Mouse (Mus musculus) thymus, postnatal 10 days (tissue): ENCODE data around the gene Exoc3l4.

ENCODE experiments used
- DNase-seq, 2 experiments: peaks; one replicate each; pipeline ENCODE4 v3.0.0; 2021; ENCODE audit warnings: low spot score in 2 of 2

The Exoc3l4 gene

DNA sequence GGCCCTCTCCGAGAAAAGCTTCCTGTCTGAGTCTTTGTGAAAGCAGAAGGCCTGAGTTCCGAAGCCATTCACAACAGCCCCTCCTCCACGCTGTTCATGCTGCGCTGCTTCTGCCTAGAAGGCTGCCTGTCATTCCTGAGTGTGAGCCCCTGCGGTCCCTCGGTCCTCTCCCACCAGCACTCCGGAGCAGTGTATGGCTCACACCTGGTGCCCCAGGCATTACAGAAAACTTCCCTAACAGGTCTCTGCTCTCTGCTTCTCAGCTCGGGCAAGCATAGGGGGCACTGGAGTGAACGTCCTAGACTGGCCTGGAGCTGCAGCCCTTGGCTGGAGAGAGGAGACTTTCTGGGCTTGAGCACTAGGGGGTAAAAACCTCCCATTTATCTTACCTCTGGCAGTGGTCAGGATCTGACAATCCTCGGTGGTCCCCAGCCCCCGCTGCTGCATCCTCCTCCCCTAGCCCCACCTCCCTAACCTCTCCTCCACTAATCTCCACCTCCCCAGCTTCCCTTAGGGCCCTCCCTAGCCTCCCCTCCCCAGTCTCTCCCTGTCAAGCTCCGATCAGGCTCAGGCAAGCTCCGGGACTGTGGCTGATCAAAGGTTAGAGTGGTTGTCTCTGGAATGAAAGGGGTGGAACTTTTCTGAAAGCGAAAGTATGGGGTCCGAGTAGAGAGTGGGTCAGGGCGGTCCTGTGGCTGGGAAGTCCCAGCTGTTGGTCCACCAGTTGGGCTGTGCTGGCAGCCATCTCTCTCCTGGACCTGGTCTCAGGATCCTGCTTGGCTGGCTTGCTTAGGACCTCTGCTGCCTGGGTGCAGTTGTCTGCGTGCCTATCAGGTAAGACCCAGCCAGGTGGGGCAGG lies at the start of gene Exoc3l4:
TSS of gene Exoc3l4 (plus strand) at position 97 of the 859 bp plus-strand sequence.
- no peak for DNase-seq

DNA sequence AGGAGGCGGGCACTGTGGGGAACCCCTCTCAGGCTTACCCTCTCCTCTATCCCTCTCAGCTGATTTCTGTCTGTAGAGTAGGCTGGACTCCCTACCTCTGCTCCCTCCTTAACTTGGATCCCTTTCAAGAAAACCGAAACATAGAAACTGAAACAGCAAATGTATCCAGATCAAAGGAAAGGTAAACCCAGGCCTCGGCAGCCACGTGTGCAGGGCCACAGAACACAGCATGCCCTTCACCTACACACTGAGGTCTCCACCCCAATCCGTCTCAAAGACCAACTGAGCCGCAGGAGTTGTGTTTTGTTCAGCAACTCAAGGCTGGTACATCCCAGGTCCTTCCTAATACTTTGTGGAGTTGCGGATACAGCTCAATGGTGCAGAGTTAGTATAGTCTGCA lies 49.8 kb upstream of the Exoc3l4 start:
- DNase-seq: no peak

DNA sequence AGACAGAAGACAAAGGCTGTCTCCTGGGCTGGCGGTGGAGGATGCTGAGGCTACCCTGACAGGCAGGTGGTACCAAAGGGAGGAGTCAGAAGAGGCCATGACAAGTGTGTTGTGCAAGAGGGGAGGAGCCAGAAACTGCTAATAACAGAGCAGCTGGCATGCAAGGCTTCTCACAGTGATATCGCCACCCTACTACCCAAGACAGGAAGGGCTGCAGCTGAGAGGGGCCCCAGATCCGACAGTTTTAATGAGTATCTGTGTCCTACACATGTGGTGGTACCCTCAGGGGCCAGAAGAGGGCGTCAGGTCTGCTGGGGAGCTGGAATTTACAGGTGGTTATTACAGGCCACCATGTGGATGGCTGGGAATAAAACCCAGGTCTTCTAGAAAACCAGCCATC lies 46.6 kb upstream of the Exoc3l4 start:
- DNase-seq: no peak

DNA sequence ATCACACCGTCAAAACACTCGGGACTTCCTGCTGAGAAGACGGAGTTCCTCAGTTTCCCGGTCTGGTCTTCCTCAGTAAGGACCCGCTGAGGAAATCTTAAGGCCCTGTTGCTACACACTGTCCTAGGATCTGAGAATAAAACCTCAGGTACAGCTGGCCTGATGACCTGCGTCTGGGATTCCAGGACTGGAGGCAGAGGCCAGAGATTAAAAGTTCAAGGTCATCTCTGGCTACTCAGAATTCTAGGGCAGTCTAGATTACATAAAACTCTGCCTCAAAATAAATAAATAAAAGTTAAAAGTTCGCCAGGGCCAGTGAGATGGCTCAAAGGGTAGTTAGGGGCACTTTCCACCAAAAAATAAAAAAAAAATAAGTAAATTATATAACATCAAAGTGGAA lies 44.9 kb upstream of the Exoc3l4 start:
- no peak for DNase-seq

DNA sequence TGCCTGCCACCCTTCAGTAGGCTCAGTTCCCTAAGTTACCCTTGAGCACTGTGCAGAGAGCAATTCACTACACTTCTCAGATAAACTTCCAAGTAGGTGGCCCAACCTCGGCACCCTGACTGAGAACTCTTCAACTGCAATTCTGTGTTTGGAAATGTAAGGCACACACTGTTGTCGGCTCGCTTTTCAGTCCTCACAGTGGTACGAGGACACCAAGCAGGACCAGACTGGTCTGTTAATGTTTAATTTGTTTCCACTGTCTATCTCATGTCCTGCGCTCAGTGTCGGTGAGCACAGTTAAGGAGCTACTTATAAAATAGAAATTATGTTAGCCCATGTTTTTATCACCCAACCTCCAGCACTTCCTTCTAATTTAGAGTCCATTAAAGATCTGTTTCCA lies 43.4 kb upstream of the Exoc3l4 start:
- no peak for DNase-seq

DNA sequence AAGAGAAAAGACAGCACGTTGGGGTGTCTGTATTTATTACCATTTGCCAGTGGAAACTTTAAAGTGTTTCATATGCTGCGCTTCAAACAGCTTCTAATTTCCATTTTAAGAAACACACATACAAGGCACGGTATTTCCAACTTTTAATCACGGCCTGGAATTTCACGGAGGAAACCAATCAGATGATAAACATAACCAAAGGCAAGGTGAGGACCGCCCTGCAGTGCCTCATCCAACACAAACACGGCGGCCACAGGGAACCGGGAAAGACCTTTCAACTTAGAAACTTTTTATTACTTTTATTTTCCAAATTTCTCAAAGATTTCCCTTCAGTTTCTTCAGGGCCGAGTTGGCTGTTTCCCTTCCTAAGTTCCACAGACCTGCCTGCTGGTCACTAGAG lies 42.1 kb upstream of the Exoc3l4 start:
- DNase-seq: no peak

DNA sequence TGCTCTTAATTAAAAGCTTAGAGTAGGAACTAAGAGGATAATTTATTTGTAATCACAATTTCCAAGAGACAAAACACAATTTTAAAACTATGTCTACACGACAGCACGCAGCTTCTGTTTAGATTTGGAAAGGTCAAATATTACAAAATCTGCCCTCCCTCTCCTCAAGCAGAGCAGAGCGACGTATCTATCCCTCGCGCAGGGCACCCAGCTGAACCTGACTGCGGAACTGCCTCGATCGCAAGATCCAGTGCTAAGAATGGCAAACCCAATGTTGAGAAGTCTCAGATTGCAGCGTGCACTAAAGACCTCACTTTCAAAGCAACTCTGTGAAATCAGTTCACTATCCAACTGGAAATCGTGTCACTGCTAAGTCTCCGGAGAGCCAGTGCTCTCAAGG lies 41.3 kb upstream of the Exoc3l4 start:
- DNase-seq: no peak

DNA sequence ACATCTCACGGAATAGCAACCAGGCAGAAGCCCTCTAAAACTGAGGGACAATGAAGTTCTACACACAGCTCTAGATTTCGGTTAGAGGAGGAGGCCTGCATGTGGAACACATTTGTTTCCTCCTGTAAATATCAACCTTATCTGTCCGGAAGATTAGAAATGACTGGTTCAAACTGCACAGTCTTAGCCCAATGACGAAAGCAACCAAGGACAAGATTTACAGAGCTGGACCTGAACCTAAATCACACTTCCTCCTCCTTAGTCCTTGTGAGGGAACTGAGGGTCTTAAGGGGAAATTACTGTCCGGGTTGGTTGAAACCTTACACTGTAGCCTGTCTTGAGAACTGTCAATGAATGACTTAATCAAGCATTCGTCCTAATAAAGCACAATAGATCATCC lies 40.8 kb upstream of the Exoc3l4 start:
- DNase-seq: no peak

DNA sequence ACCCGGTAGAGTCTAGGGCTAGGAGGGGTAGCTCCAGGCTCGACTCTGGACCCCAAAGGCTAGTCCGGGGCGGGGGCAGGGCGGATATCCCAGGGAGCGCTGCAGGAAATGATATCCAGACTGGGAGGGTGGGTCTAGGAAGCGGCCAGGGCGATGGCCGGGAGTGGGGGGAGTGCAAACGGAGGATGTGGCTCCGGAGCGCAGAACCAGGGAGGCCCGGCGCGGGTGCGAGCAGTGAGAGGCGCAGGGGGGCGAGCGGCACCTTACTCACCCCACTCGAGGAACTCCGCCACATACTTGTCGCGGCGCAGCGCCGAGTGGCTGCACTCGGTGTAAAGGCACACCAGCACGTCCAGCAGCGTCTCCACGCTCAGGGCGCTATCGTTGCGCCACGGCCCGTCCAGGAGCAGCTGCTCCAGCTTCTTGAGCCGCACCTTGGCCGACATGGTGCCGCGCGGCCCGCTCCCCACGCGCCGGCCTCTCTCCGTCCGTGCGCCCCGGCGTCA lies 39.9 kb upstream of the Exoc3l4 start:
- no peak for DNase-seq

DNA sequence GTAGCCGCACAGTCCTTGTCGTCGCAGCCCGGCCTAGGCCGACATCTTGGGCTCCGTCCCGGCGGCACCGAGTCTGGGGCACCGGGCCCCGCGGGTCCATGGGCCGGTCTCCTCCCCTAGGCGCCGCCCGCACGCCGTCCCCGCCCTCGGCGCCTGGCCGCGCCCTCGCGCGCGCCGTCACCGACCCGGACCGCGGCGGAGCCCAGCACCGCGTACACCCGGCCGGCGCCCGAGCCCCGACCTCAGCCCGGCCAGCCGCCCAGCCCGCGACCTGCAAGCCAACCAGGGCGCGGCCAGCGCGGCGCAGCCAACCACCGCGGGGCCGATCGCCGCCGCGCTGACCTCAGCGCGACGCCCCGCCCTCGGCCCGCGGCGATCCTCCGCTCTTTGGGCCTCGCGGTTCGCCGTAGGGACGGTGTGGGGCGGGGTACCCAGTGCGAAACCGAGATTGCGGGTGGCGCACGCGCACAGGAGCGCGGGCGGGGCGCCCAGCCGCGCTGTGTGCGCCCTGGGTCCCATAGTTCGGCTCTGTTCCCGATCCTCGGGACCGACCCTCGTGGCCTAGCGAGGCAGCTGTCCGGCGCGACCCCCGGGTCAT lies 39.3 kb upstream of the Exoc3l4 start, which contains the start of gene Cdc42bpb:
TSS of gene Cdc42bpb (minus strand) at position 343 of the 598 bp plus-strand sequence.
- no peak for DNase-seq

DNA sequence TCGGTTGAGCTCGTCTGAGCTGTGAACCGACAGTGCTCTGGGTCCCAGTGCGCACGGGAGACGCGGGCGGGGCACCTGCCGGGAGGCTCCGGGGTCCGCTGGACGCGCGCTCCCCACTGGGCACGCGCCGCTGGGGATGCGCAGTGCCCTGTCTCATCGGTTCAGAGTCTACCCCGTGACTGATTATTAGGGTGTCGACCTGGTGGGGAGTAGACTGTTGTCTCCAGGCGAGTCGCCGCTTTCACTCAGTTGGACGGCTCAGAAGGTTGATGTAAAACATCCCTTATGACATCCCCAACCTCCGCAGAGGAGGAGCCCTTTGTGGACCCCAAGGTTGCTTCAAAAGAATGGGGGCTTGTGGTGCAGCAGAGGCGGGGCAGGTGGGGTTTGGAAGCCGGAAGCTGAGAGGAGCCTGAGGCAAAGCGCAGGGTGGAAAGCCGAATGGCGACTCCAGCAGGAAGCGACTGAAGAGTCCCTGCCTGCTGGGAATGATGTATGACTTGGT lies 38.8 kb upstream of the Exoc3l4 start:
- no peak for DNase-seq

DNA sequence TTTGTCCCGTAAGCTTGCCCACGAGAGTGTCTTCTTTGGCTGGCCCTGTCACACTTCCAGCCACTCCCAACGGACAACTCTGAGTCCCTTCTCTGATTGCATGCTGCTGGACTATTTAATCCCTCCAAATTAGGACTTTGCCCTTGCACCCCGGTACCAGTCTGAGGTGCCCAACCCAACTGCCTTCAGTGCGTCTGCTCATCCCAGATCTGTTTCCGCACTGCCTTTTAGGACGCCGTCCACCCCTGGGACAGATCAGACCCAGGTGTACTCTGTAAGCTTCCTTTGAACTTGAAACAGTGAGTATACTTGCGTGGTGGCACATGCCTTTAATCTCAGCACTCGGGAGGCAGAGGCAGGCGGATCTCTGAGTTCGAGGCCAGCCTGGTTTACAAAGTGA lies 38.0 kb upstream of the Exoc3l4 start:
- DNase-seq: no peak

DNA sequence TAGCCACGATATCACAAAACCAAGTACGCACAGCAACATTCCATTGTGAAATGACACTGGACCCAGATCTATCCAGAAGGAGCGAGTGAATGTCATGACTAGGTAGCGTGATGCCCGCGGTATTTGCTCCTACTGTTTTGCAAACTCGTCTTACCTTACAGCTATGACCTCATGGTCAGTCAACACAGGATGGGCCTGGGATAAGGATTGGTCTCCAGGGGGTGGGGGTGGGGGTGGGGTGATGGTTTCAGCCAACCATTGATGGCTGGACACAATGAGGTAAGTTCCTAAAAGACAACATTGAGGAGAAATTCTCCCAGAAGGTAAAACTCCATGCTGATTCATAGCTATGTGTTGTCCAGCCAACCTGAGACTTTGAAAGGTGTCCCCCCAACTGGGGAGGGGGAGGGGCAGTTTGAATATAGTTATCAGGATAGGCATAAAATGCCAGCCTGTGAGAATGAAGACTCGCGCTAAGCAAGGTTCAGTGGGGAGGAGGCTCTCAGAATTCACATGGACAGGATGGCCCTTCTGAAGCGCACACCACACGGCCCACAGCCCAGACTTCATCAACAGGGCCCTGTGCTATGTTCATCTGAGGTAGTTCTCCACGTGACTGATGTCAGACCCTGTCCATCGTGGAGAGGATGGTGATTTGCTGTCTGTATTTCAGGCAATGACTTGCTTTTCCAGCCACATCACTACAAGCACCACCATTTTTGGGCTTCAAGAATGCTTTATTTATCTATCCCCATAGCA lies 30.8 kb upstream of the Exoc3l4 start:
- no peak for DNase-seq

DNA sequence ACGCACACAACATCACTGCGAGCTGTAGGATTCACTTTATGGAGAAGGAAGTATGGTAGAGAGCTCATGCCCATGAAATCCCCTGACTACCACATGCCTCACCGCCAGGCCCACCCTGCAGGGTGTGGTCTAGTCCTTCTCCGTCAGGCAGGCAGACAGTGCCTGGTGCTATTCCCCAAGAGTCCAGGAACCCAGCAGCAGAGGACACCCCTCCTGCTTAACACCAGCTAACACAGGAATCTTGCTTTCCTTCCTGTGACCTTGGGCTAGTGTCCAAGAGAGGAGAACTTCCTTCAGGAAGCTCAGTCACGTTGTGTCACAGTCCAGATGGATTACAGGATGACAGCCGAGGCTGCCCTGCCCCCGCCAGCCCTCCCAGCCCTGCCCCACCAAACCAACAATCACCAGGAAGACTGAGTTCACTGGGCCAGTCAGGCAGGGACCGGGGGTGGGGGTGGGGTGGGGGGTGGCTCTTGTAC lies 30.1 kb upstream of the Exoc3l4 start:
- no peak for DNase-seq

DNA sequence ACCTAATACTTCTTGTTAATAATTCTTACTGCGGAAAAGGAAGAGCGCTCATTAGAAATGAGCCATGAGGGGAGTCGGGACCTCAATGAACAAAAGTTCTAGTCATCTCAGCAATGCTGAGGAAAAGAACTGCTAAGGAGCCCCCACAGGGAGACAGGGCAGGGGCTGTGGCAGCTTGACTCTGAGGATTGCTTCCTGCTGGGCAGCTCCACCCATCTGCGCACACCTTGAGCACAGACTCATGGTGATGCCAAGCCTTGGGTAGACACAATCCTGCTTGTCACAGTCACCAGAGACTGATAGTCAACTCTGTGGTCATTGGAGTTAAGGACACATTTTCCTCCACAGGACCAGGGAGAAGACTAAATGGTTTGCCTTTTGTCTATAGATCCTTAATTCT lies 29.7 kb upstream of the Exoc3l4 start:
- no peak for DNase-seq

DNA sequence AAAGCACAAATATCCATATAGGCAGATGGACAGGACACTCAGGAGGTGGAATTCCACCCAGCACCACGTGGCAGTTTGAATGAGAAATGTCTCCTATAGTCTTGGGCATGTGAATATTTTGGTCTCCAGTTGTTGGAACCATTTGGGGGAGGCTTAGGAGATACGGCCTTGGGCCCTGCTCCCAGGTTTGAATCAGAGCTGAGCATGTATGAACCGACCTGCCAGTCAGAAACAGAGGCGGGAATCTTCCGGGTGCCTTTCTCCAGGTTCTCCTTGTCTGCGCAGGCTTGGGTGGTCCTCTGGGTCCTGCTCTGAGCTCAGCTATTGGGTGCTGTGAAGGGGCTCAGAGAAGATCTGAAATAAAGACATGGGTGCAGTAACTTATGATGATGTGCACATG lies 22.8 kb upstream of the Exoc3l4 start:
- no peak for DNase-seq

DNA sequence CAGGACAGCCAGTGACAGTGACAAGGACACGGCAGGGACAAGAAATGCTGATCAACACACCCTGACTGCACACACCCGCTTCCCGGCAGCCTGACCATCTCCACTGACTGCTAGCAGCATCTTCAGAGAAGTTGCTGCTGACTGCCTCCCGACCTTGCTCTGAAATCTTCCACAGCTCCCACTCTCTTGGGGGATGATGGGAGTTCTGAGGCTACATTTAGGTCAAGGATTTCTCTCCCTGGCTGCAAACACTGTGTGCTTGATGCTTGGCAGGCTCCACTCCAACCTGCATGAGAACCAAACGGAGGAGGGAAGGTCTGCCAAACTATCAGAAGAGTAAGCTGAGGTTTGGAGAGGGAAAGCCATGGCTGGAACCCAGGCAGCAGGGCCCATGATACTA lies 19.8 kb upstream of the Exoc3l4 start:
- no peak for DNase-seq

DNA sequence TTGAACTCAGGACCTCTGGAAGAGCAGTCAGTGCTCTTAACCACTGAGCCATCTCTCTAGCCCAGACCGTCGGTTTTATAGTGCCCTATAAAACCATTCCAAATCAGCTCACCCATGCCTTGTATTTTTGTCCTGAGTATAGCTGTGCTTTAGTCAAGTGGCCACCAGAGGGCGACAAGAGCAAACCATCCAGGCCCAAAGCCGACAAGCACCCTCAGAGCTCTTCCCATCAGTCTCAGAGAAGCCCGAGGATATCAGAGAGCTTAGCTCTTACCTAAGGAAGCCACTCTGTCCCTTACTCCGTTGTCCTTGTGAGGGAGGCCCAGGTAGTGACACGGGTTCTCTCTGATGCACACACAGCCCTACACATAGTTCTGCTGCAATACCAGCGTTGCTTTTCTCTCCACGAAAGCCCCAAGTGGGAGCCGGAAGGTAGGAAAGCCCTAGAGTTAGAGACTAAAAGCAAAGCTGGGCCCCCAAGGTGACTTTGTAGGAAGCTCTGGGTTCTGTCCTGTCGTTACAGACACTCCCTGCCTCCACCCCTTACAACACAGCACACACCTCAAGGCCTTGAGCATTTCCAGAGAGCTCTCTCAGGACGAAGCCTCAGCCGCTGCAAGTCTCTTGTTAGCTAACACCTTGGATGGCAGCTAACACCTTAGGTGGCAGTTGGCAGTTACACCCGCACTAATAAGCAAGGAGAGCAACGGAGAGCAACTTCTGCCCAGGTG lies 15.2 kb upstream of the Exoc3l4 start:
- DNase-seq: peak in 1 of 2 experiments; percentile 66

DNA sequence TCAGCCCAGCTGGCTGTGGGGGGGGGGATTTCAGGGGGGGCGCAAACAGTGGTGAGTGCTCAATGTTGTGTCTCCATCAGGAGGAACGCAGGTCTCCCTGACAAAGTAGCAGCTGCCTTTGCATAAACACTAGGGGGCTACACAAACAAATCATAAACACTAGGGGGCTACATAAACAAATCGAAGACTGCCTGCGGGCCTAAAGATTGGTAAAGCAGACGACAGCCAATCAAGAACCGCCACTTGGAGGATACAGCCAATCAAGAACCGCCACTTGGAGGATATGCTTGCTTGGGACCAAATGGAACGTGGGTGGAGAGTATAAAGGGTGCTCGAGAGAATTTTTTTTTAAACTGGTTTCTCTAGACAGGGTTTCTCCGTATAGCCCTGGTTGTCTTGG lies 11.9 kb upstream of the Exoc3l4 start:
- DNase-seq: no peak

DNA sequence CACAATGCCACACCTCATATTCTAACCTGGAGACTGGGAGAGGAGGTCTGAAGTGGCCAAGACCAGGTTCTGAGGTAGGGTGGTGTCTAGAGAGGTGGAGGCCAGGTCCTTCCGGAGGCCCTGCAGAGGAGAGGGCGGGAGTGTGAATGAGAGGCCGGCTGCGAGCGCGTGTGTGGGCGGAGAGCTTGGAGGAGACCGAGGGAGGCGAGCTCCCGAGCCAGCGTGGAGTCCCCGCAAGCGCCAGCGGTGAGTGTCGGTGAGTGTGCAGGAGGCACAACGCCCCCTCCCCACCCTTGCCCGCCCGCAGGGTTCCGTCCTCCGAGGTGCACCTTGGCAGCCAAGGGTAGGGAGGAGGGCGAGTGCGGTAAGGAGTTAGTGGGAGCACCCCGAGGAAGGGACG lies 10.2 kb upstream of the Exoc3l4 start, which contains the start of gene Lbhd2:
TSS of gene Lbhd2 (plus strand) at position 188 of the 400 bp plus-strand sequence.
- DNase-seq: no peak

DNA sequence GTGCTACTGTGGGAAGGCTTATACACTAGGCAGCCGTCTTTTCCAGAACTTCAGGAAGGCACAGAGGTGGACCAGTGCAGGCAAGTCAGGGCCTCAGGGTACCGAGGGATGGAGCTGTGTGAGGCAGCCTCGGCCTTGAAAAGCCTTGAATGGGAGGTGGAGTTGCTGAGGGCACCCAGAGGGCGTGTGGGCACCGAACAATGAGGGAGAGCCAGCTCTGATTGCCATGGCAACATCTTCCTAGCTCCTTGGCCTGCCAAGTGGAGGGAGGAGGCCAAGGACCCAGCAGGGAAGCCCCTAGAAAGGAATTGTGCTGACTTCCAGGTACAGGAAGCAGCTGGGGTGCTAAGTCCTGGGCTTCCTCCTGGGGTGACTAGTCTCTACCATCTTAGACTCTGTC lies 7.2 kb upstream of the Exoc3l4 start:
- DNase-seq: no peak
